Mouse (Mus musculus) liver (tissue): Measurements from ENCODE around the gene Unc5c.
A peak's percentile ranks its signal among the peaks of the same experiment; 100 is the strongest.

Experiments
- DNase-seq: peaks from one replicate; pipeline ENCODE4 v3.0.0-alpha.2; 2020; ENCODE audit warnings: mixed read lengths

The Unc5c gene

DNA sequence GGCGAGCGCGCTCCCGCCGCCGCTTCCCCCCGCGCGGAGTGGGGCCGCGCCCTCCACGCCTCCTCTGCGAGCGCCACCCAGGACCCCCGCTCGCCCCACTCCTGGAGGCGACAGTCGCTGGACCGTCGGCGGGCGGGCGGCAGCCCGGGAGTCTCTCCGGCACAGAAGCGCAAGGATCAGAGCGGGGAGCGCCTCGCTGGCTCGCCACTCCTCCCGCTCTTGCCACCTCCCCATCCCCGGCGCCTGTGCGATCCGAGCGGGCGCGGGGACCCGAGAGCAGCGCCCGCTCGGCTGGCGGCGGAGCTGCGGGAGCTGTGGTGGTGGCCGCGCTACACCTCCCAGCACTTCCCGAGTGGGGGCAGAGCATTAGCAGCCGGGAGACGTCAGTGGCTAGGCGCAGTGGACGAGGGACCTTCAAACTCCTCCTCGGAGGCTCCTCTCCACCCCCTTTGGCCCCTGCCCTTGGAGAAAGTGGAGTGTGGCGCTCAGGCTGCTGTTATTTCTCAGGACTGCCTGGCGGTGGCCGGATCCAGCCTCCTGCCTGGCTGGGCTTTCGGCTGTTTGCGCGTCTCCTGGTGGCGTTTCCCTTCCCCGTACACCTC lies at the start of gene Unc5c:
TSS of gene Unc5c (plus strand) at position 113 of the 602 bp plus-strand sequence.
- DNase-seq, result peak; percentile 45

GRCm38 (mm10) chr3:141457475-141457874 lies 7.5 kb upstream of the Unc5c start:
- DNase-seq, result no peak

DNA sequence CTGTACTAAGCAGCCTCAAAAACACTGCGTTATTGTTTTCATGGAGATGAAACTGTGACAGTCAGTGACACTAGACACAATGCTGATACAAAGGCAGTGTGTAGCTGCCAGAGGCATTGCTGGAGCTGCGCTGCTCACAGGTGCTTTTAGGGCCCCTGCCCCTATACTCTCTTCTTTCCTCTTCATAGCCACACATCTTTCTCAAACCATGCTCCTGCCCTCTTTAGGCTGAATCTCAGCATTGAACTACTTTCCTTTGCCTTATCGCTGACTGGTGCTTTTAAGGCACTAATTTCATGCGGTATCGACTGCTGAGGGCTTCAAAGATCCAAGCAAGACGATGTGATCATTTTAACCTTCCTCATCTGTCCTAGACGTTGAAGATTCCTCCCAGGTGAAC lies 2.5 kb upstream of the Unc5c start:
- DNase-seq, result no peak

DNA sequence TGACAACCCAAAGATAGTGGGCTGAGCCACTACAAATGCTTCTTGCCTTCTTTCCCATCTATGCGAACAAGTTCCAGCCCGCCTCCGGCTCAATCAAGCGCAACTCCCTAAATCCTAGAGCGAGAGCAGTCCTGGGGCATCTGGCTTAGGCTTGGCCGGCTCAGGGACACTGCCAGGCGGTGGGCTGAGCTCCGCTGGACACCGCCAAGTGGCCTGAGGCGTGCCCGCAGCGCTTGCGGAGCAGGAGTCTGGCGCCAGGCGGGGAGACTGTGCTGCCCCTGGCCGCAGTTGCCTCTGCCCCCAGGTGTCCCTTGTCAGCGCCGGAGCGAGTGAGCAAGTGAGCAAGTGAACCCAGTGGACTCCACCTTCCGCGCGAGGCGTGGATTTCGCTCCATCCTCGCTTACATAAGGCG lies 319 bp upstream of the Unc5c start:
- peak; percentile 18 for DNase-seq

- peak; percentile 4 for DNase-seq
These were observed 1.0 kb downstream of the Unc5c start for GRCm38 (mm10) chr3:141466061-141466460.

- DNase-seq, result no peak
These were observed 1.8 kb downstream of the Unc5c start for GRCm38 (mm10) chr3:141466727-141467335.

- no peak for DNase-seq
These were observed 4.3 kb downstream of the Unc5c start for GRCm38 (mm10) chr3:141469338-141469737.

- DNase-seq, result no peak
These were observed 8.2 kb downstream of the Unc5c start for GRCm38 (mm10) chr3:141473205-141473604.

- no peak for DNase-seq
These were observed 10.4 kb downstream of the Unc5c start for GRCm38 (mm10) chr3:141475389-141475788.

DNA sequence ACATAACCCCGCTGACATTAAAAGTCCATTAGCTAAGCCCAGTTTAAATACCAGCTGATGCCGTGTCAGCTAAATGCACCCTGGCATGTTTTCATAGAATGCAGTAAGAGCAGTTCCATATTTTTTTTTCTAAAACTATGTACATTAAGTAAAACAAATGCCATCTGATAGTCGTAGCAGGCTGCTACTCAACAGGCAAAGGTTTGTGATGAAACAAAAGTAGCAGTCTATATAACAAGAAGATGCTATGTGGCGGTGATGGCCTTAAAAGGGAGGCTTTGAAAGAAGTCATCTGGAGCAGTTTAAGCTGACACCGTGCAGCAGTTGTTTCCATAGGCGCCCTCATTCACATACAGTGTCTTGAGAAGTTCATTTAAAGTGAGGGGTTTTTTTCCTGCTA lies 10.9 kb downstream of the Unc5c start:
- no peak for DNase-seq

DNA sequence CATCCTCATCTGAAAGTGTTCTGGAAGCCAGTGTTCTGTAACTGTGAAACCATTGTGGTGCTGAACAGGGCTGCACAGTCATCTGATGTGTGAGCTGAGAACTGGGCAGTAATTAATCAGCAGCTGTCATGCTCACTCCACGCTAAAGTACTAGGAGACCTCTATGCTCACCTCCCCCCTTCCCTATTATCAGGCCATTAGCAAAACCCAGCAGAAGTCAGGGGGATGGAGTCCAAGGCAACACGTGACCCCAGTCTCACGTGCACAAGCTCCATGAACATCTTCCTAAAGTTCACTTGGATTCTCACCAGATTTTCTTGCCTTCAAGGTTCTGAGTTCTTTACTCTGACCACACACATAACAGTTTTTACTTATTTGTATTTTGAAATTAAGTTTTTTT lies 11.7 kb downstream of the Unc5c start:
- DNase-seq, result no peak

DNA sequence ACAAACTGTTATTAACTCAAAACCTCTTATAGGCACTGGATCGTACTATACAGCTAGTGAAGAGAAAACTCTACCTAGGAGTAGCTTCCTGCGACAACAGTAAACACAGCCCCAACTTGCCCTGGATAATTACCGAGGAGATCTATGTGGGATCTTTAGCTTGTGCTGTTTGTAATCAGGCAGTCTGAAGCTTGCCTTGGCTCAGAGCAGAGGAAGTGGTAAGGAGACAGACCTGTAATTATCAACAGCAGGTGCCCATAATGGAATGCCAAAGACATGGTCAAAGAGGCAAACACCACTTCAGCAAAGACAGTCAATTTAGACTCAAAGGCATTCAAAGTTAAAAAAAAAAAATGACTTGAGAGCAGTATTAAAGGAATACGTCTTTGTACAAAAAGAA lies 17.4 kb downstream of the Unc5c start:
- DNase-seq, result no peak

GRCm38 (mm10) chr3:141483665-141484431 lies 18.8 kb downstream of the Unc5c start:
- DNase-seq, result no peak

DNA sequence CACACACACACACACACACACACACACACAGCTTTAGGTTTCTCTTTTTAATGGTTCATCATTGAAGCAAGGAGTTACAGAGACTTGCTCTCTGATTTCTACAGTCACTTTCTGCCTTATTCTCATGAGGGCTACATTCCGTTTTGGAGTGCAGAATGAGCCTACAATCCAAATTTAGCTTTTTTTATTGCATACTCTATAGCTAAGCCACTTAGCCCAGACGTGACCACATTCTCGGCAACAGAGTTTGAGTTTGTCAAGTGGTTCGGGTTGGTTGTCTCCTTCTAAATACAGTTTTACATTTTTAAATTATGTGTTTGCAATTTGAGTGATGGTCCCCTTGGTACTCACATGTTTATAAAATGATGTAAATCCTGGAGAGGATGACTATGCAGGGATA lies 20.2 kb downstream of the Unc5c start:
- DNase-seq, result no peak

DNA sequence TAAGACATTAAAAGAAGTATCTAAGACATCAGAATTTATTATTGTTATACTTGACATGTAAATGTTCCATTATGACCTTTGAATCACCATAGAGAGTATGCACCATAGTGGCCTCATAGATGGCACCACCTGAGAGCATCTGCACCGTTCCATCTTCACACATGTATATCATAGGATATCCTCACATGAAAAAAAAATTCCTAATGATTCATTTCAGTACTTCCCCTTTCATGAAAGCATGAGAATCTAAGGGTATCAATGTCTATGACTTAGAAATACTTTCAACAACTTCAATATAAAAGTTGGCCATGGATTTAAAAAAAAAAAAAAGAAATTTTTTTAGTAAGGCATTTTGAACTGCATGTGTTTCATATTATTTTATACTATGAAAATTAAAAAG lies 25.6 kb downstream of the Unc5c start:
- DNase-seq, result no peak

GRCm38 (mm10) chr3:141491272-141491950 lies 26.4 kb downstream of the Unc5c start:
- peak; percentile 6 for DNase-seq

DNA sequence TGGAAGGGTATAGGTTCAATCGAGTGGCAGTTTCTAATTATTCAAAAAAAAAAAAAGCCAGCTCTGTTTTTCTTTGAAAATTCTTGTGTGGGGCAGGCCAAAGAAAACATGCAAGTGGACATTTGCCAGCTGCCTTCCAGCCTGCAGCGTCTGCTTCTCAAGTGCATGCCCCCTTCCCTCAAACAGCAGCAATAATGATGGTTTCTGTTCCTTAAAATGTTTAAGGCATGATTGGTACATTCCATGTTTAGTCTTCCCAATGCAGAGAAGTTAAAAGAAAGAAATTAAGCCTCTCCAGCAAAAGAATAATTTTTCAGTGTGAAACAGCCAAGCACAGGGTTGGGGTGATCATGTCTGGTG lies 26.9 kb downstream of the Unc5c start:
- DNase-seq, result no peak

DNA sequence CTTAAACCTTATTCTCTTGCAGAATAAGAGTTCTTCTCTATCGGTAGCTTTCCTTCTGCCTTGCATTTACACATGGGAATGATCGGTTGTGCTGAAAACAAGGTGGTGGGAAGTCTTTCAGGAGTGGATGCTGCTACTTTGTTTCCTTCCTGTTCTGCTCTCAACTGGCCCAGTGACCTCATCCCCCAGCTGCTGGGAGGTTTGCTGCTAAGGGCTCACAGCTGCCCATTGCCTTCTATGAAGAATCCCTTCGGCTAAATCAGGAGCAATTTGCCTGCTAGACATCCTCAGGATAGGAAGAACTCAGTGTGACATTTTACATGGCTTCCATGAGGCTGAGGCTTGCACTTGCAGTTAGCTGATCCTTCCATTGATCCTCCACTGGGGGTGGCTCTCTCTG lies 28.0 kb downstream of the Unc5c start:
- no peak for DNase-seq

DNA sequence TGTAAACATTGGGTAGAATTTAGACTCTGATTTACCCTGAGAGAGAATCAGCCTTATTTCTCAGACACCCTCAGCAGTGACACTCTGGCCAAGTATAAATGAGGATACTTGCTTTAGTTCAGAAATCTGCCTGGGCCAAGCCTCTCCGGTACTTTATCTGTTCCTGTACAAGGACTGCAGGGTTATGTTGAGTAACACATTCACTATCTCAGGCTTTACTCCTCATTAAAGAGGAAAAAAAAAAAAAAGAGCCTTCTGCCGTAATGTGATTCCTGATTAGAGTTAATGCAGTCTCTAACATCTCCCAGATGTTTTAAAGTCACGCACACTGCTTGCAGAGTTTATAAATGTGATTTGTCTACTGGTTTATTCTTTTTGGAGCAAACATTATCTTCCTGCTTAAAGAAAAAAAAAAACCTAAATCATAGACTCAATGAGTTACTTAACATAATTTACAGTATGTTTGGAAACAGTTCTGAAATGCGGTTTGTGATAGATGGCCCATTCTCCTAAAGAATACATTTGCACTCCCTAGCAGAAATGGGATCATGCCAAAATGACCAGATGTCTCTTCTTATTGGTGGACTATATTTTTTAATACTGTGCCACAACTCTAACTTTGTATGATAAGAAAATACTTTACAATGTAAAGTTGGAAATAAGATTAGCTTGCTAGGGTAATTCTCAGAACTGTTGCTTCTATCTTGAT lies 33.5 kb downstream of the Unc5c start:
- DNase-seq, result no peak

DNA sequence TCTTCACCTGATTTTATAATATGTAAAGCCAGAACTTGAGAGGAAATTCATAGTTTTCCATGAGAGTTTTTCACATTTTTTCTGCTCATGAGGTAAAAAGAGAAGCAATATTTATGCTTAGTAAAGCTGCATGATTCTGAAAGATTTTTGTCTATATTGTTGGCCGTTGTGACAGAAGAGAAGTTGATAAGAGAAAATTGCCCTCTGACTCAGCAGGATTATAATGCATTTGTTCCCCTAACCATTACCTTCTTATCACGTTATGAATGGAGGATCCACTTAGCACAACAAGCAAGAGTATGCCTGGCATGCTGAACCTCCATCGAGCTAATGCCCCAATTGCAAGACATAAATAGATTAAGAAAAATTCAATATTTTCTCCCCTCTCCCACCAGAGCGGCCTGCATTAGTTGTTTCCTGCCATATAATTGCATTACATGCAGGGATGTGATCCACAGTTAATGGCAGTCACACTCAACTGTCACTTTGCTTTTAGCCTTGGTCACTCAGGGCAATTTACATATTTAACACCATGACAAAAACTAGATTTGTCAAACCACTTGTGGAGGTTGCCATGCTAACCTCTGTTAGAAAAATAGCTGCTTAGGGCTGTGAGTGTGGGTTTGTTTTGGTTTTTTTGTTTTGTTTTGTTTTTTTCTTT lies 37.0 kb downstream of the Unc5c start:
- no peak for DNase-seq

DNA sequence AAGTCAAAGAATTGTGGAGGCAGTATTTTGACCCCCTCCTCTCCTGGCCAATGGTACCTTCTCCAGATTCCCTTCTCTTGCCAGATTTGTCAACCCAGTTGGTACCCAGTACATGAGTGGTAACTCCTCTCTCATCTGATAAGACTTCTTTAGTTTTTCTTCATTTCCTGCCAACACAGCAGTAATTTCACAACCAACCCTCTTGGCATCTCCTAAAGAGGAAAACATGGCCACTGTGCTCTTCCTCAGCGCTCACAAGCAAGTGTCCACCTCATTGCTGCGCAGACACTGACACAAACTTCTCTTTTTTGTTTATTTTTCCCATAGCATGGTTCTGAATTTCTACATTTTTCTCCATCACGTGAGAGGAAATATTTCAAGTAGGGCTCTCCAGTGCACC lies 38.3 kb downstream of the Unc5c start:
- no peak for DNase-seq

DNA sequence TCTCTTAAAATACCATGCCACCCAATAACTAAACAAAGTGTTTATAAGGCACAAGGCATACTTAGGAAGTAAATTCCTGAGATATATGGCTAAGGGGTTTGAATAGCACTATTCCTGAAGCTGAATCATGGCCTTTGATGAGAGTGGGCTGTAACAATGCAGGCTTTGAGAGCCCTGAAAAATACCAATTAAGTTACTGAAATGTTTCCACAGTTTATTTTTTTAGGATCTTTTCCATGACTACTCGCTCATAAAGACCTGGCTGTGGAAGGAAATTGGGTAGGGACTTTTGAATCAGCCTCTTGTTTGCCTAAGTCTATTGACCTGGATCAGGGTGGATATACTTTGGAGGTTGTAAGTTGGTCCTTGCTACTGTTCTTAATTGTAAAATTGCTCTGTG lies 44.8 kb downstream of the Unc5c start:
- no peak for DNase-seq
